Mouse (Mus musculus): ENCODE data around the gene Gnmt.

- TF ChIP-seq EP300 (IDR thresholded peaks at IDR 0.05; ENCODE audit: low read depth in 1 of 2, low read length in 2 of 2) (0 out of 4 replicates have a peak, but pooled peaks of 1 of the 2 experiments have one; percentile 47), POLR2A (IDR thresholded peaks at IDR 0.05; ENCODE audit: control insufficient read depth in 1 of 2, insufficient read depth in 1 of 2, low read depth in 1 of 2, low read length in 2 of 2, poor library complexity in 1 of 2) (peak; percentile 37 to 55; a peak in 2 of 4 replicates), MAX (IDR thresholded peaks at IDR 0.05; ENCODE audit: low read length) (peak; percentile 82), POLR2AphosphoS2 (IDR thresholded peaks at IDR 0.05; ENCODE audit: low read length) (no peak), TAL1 (IDR thresholded peaks at IDR 0.05; ENCODE audit: low read length) (no peak), JUND (IDR thresholded peaks at IDR 0.05; ENCODE audit: low read depth, low read length) (no peak), CTCF (IDR thresholded peaks at IDR 0.05 in 2 of 3, conservative IDR thresholded peaks at IDR 0.05 in 1 of 3; ENCODE audit: control insufficient read depth in 1 of 3, insufficient read depth in 1 of 3, low read depth in 2 of 3, low read length in 3 of 3, poor library complexity in 1 of 3, severe bottlenecking in 1 of 3) (no peak)
Observed at GRCm38 (mm10) chr17:46751056-46751793, 22.3 kb upstream of the Gnmt start.
